Mouse (Mus musculus): ENCODE measurements around the gene Gm2832.
"Not testable (repeated sequence)": the region's sequence is repeated elsewhere in the genome, so short reads cannot be mapped to it uniquely, and the experiment has no call there.

Gene Gm2832

GRCm38 (mm10) chr14:41278505-41278904 is at the start of gene Gm2832:
Gene Gm2832, plus strand, starts transcription at chr14:41278805.
- not testable (repeated sequence) for DNase-seq (ENCODE audit: low spot score)

- not testable (repeated sequence) for DNase-seq (ENCODE audit: low spot score)
Observed at GRCm38 (mm10) chr14:41263296-41263695, 15.3 kb upstream of the Gm2832 start.

- peak; percentile 1 for DNase-seq (ENCODE audit: low spot score)
Observed at GRCm38 (mm10) chr14:41263853-41264755, 14.5 kb upstream of the Gm2832 start.

- peak; percentile 58 for DNase-seq (ENCODE audit: low spot score)
Observed at GRCm38 (mm10) chr14:41264756-41265566, 13.6 kb upstream of the Gm2832 start.

- DNase-seq (ENCODE audit: low spot score), result not testable (repeated sequence)
Observed at GRCm38 (mm10) chr14:41285965-41286364, 7.4 kb downstream of the Gm2832 start.
